Mouse (Mus musculus) embryonic facial prominence, embryonic 13.5 days (tissue): Measurements from ENCODE around the gene Ptpn12. TPM values are rescaled to one million over a fixed set of nuclear protein-coding genes. Genes with fewer than 3 reads are reported as not detected.

Experiments
- ATAC-seq: fragments of 200-750 bp; cut with Nextera tagmentation; 2 replicates; pipeline ENCODE4 v1.8.0; 2017; ENCODE audit warnings: low read depth; ENCODE audit not compliant: insufficient number of reproducible peaks, insufficient read depth, low FRiP score, low TSS enrichment
- H3K27ac ChIP-seq: fragments of 300-500 bp; sonication (generic); 2 replicates; pipeline ENCODE4 v1.5.1; 2015; ENCODE audit warnings: moderate library complexity, mild to moderate bottlenecking, inconsistent platforms
- H3K27me3 ChIP-seq: fragments of 300-500 bp; sonication (generic); 2 replicates; pipeline ENCODE4 v1.6.1; 2015; ENCODE audit warnings: mild to moderate bottlenecking, inconsistent platforms
- H3K36me3 ChIP-seq: fragments of 300-500 bp; sonication (generic); 2 replicates; pipeline ENCODE4 v1.6.1; 2015; ENCODE audit warnings: mild to moderate bottlenecking, inconsistent platforms
- H3K4me1 ChIP-seq: fragments of 300-500 bp; sonication (generic); 2 replicates; pipeline ENCODE4 v1.6.1; 2015; ENCODE audit warnings: inconsistent platforms
- H3K4me2 ChIP-seq: fragments of 300-500 bp; sonication (generic); 2 replicates; pipeline ENCODE4 v1.6.1; 2015; ENCODE audit warnings: moderate library complexity, mild to moderate bottlenecking, inconsistent platforms
- H3K4me3 ChIP-seq: fragments of 300-500 bp; sonication (generic); 2 replicates; pipeline ENCODE4 v1.5.1; 2015; ENCODE audit warnings: mild to moderate bottlenecking, inconsistent platforms
- H3K9ac ChIP-seq: fragments of 300-500 bp; sonication (generic); 2 replicates; pipeline ENCODE4 v1.6.1; 2015; ENCODE audit warnings: mild to moderate bottlenecking, inconsistent platforms
- H3K9me3 ChIP-seq: fragments of 300-500 bp; sonication (generic); 2 replicates; pipeline ENCODE4 v1.6.1; 2016; ENCODE audit warnings: inconsistent platforms
- WGBS: fragments of 180-500 bp; shearing (Covaris S2); methylation state at CpG from one replicate; pipeline ENCODE4 v1.1.7; 2015; ENCODE audit warnings: mixed read lengths; 5-methylcytosine and 5-hydroxymethylcytosine counted together
- polyA plus RNA-seq: library from polyadenylated mRNA; unstranded; fragments of >200 nt; fragmentation: Nextera tagmentation; extraction: Ambion mirVana; gene quantifications from 2 replicates; pipeline ENCODE4 v1.2.1, GENCODE M21; 2015

The Ptpn12 gene
- polyA plus RNA-seq, 1 experiment from 2014 or later, result 24.0 TPM

DNA sequence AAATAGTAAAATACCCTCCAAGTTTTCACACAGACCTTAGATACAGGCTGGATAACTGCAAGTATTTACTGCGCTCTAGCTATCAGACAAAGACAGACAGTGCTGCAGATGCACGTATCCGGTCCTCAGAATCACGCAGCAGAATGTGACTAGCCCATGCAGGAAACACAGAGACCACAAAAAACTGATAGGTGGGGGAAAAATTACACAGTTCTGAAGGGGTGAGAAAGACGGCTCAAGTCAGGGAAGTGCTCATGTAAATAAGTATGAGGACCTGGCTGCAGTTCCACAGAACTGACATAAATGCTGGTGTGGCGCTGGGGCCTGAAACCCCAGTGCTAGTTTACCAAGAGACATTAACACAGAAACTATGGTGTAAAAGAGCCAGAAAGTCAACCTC is 53.0 kb downstream of the Ptpn12 start:
- H3K4me3 ChIP-seq, result no peak overlapping the region
- WGBS, result 94% methylated on average over 6 of the region's 6 CpGs
- H3K4me2 ChIP-seq, result no peak overlapping the region
- H3K27me3 ChIP-seq, result no peaks in the 10 kb centered on the region
- peaks cover 7% of the 10 kb centered on the region for H3K9me3 ChIP-seq
- no peak for ATAC-seq
- H3K9ac ChIP-seq, result no peak overlapping the region
- H3K36me3 ChIP-seq, result peaks cover 66% of the 10 kb centered on the region
- no peak overlapping the region for H3K27ac ChIP-seq
- H3K4me1 ChIP-seq, result no peaks in the 10 kb centered on the region

DNA sequence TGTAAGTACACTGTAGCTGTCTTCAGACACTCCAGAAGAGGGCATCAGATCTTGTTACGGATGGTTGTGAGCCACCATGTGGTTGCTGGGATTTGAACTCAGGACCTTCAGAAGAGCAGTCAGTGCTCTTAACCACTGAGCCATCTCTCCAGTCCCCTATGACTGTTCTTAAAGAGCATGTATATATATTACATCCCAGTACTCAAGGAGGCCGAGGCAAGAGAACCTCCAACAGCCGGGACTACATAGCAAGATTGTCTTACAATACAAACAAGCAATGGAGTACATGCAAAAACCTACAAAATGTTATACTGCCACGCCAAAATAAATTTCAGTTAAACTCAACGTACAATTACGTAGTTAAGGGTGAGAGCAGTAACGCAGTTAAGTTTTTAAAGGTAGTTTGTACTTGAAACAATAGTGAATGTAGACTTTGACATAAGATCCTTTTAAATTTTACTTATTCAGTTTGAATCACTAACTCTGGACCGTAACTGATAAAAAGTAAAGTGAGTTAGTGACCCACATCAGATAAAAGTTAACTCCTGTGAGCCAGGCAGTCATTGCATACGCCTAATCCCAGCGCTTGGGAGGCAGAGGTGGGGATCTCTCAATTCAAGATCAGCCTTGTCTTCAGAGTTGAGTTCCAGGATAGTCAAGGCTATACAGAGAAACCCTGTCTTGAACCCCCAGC is 53.9 kb downstream of the Ptpn12 start:
- 90% methylated on average over 10 of the region's 10 CpGs for WGBS
- H3K27ac ChIP-seq, result no peak overlapping the region
- peaks cover 72% of the 10 kb centered on the region for H3K36me3 ChIP-seq
- H3K4me2 ChIP-seq, result no peak overlapping the region
- no peak for ATAC-seq
- H3K9me3 ChIP-seq, result peaks cover 7% of the 10 kb centered on the region
- H3K9ac ChIP-seq, result no peak overlapping the region
- H3K4me1 ChIP-seq, result no peaks in the 10 kb centered on the region
- H3K4me3 ChIP-seq, result no peak overlapping the region
- no peaks in the 10 kb centered on the region for H3K27me3 ChIP-seq

DNA sequence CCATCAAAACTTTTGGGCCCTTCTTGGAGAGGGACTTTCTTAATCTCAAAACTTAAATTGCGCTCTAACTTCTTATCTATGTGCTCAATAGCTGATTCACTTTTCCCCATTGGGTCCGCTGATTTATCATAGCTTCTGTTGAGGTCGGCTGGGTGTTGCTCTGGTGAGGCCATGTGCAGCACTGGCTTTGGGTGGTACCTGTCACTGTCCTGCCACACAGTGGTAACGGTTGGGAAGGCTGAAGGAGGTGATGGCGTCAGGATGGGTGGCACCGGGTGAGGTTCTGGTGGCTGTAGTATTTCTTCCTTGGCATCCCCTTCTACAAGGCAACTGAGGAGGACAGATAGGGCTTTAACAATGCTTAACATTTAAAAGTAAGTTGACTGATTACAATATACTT is 57.3 kb downstream of the Ptpn12 start:
- whole genome bisulfite sequencing, result 92% methylated on average over 6 of the region's 6 CpGs
- Histone ChIP-seq H3K27me3 (no peaks in the 10 kb centered on the region), H3K4me1 (no peaks in the 10 kb centered on the region), H3K36me3 (peaks cover 87% of the 10 kb centered on the region), H3K9me3 (peaks cover 7% of the 10 kb centered on the region), H3K9ac (no peak overlapping the region), H3K4me3 (no peak overlapping the region), H3K27ac (no peak overlapping the region), H3K4me2 (no peak overlapping the region)
- ATAC-seq, result no peak

DNA sequence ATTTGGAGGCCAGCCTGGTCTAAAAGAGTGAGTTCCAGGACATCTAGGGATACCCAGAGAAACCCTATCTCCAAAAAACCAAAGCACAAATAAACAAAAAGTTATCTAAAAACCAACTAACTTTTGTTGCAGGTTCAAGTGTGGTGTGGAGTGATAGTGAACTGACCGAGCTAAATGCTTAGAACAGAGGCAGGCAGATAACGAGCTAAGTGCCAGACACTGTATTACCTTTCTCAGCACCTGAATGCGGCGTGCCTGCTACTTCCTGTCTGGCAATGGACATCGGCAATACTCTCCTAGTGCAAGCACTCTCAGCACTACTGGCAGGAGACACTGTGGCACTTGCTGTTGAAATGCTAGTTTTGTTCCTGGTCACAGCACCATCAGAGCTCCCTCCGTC is 58.2 kb downstream of the Ptpn12 start:
- Histone ChIP-seq H3K27me3 (no peaks in the 10 kb centered on the region), H3K9ac (no peak overlapping the region), H3K9me3 (peaks cover 7% of the 10 kb centered on the region), H3K4me3 (no peak overlapping the region), H3K4me1 (no peaks in the 10 kb centered on the region), H3K27ac (no peak overlapping the region), H3K4me2 (no peak overlapping the region), H3K36me3 (peaks cover 79% of the 10 kb centered on the region)
- WGBS, result 91% methylated on average over 6 of the region's 6 CpGs
- no peak for ATAC-seq

DNA sequence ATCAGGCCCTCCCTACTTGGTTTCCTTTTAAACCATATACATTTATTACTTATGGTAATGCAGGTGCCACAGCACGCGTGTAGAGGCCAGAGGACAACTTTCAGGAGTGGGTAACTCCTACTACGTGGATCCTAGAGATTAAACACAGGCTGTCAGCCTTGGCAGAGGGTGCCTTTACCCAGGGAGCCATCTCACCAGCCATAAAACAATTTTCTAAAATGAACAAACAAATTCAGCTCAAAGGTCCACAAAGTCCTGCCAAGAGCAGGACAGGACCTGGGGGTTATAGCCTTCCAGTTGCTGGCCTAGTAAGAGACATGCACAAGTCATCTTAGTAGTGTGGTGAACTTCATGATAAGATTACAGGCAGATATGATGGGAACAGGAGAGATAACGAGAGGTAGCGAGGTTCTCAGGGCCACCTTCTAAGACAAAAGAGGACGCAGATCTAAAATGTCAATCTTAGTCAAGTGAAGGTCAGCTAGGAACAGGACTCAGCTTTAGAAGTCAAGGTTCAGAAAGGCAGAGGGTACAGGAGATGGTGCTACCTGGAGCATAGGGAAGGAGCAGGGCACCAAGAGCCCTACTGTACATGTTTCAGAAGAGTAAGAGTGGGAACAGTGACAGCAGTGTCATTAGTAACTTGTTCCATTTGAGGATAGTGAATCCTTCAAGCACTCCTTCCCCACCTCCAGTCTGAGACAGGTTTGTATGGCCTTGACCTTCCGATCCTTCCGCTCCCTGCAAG is 65.5 kb downstream of the Ptpn12 start:
- Histone ChIP-seq H3K27ac (no peak overlapping the region), H3K27me3 (no peaks in the 10 kb centered on the region), H3K4me2 (no peak overlapping the region), H3K9me3 (no peaks in the 10 kb centered on the region), H3K4me1 (no peaks in the 10 kb centered on the region), H3K36me3 (peaks cover 66% of the 10 kb centered on the region), H3K4me3 (no peak overlapping the region), H3K9ac (no peak overlapping the region)
- 96% methylated on average over 8 of the region's 8 CpGs for WGBS
- ATAC-seq, result no peak

DNA sequence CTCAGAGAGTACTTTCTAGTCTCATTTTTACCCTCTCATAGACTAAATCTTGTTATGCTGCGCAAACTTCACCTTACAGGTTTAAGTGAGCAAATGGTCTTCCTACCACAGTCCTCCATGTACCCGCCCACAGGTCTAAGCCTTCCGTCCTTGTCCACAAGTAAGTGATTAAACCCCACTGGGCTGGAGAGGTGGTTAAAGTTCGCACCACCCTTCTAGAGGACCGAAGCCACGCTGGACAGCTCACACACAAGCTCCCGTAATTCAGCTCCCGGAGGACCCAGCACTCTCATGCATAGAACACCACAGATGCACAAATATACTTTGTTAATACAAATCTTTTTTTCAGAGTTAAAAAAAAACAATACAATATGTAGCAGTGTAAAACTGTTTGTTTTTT is 69.4 kb downstream of the Ptpn12 start:
- H3K4me3 ChIP-seq, result no peak overlapping the region
- peaks cover 50% of the 10 kb centered on the region for H3K36me3 ChIP-seq
- no peak overlapping the region for H3K4me2 ChIP-seq
- WGBS, result 94% methylated on average over 8 of the region's 8 CpGs
- H3K27ac ChIP-seq, result no peak overlapping the region
- no peak for ATAC-seq
- no peaks in the 10 kb centered on the region for H3K27me3 ChIP-seq
- H3K9me3 ChIP-seq, result no peaks in the 10 kb centered on the region
- no peaks in the 10 kb centered on the region for H3K4me1 ChIP-seq
- no peak overlapping the region for H3K9ac ChIP-seq

DNA sequence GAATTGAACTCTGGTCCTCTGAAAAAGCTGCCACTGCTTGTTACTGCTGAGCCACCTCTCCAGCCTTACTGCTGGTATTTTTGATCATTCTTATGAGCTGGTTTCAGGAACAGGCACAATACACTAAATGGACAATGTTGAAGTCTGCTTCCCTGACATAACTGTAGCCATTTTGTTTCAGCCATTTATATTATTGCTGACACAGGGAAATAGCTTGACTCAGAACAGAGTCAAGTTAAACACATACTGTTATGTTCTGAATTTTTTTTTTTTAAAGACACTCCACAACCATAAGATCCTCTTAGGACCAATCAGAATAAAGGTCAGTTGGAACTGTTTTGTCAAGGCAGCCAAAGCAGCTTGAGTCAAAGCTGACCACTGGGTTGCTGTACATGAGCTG is 72.2 kb downstream of the Ptpn12 start:
- Histone ChIP-seq H3K4me3 (no peak overlapping the region), H3K27ac (no peak overlapping the region), H3K36me3 (peaks cover 28% of the 10 kb centered on the region), H3K4me2 (no peak overlapping the region), H3K9me3 (no peaks in the 10 kb centered on the region), H3K9ac (no peak overlapping the region), H3K4me1 (no peaks in the 10 kb centered on the region), H3K27me3 (no peaks in the 10 kb centered on the region)
- ATAC-seq, result no peak

DNA sequence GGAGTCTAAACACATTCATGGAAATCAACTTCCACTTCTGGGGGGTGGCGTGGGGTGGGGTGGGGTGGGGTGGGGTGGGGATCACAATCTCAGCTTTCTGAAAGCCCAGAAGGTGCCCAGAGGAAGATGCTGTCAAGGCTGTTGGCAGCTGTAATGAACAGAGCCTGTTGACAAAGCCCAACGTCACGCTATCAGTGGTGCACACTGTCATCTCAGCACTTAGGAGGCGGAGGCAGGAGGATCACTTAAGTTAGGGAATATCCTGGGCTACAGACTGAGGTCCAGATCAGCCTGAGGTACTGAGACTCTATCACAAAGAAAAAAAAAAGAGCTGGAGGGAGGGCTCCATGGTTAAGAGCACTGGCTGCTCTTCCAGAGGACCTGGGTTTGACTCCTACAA is 81.0 kb downstream of the Ptpn12 start:
- Histone ChIP-seq H3K4me3 (no peak overlapping the region), H3K27ac (no peak overlapping the region), H3K9me3 (no peaks in the 10 kb centered on the region), H3K9ac (no peak overlapping the region), H3K27me3 (no peaks in the 10 kb centered on the region), H3K36me3 (no peaks in the 10 kb centered on the region), H3K4me1 (no peaks in the 10 kb centered on the region), H3K4me2 (no peak overlapping the region)
- no peak for ATAC-seq
- WGBS, result 78% methylated on average over 4 of the region's 4 CpGs

DNA sequence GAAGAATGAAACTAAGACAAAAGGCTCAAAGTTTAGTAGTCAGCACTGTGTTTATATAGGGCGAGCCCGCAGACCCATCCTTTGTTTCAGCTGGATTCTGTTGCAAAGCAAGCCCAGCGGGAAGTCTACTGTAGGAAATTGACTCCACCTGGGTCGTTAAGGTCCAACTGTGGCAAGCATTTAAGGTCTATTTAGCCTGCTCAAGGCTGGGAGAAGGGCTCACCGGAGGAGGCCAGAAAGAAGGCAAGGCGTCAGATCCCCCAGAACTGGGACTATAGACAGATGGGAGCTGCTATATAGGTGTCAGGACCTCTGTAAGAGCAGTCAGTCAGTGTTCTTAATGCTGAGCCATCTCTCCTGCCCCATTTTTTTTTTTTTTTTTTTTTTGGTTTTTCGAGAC is 81.7 kb downstream of the Ptpn12 start:
- Histone ChIP-seq H3K27me3 (no peaks in the 10 kb centered on the region), H3K27ac (no peak overlapping the region), H3K4me3 (no peak overlapping the region), H3K36me3 (no peaks in the 10 kb centered on the region), H3K4me2 (no peak overlapping the region), H3K4me1 (no peaks in the 10 kb centered on the region), H3K9me3 (no peaks in the 10 kb centered on the region), H3K9ac (no peak overlapping the region)
- WGBS, result 20% methylated on average over 7 of the region's 7 CpGs
- no peak for ATAC-seq

DNA sequence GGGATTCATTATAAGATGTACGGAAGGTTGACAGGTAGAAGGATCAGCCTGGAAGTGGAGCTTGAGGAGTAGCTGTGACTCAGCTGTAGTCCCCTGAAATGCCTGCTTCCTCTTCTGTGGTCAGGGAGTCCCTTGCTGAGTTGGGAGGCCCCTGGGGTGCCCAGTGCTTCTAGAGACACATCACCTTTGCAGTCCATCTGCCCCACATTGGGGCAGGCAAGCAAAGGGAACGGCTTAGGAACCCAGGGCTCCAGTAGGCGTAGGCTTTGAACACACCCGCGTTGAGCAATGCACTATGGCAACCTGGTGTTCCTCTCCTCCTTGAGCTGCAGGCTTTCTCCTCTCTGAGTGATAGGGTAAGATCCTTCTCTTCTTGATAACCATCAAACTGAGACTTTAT is 82.6 kb downstream of the Ptpn12 start:
- no peaks in the 10 kb centered on the region for H3K9me3 ChIP-seq
- H3K9ac ChIP-seq, result no peak overlapping the region
- 60% methylated on average over 5 of the region's 5 CpGs for WGBS
- peaks cover under 1% of the 10 kb centered on the region for H3K4me1 ChIP-seq
- ATAC-seq, result no peak
- no peak overlapping the region for H3K4me2 ChIP-seq
- no peak overlapping the region for H3K27ac ChIP-seq
- H3K27me3 ChIP-seq, result no peaks in the 10 kb centered on the region
- H3K36me3 ChIP-seq, result no peaks in the 10 kb centered on the region
- no peak overlapping the region for H3K4me3 ChIP-seq

DNA sequence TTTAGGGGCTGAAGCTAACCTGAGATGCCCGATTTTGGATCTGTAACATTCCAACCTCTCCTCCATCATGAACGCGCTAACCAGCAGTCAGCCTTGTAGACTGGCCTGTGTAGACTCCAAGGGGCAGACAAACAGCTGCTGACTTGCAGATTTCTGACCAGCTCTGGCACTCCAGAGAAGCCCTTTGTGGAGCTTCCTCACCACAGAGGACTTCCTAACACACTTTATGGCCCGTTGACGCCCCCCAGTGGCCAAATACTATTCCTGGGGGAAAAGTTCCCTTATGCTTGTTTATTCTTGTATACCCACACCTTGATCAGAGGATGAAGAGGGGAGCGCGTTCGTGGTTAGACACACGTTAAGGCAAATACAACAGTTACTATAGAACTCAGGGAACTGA is 86.7 kb downstream of the Ptpn12 start:
- Histone ChIP-seq H3K9me3 (no peaks in the 10 kb centered on the region), H3K27ac (no peak overlapping the region), H3K4me1 (peaks cover 4% of the 10 kb centered on the region), H3K4me2 (no peak overlapping the region), H3K4me3 (no peak overlapping the region), H3K27me3 (no peaks in the 10 kb centered on the region), H3K36me3 (no peaks in the 10 kb centered on the region), H3K9ac (no peak overlapping the region)
- 64% methylated on average over 9 of the region's 9 CpGs for WGBS
- ATAC-seq, result no peak

DNA sequence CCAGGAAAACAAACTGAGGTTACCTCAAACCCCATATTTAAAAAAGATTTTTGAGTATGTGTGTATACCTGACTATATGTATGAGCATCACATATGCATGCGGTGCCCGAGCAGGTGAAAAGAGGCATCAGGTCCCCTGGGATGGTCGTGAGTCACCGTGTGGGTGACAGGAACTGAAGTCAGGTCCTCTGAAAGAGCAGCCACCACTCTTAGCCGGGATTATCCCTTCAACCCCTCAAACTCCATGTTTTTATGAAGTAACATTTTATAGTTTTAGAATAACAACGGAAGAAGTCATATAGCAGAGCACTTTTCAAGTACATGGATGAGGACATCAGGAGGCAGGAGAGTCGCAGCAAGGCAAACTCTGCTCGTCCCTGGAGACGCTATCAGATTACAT is 87.2 kb downstream of the Ptpn12 start:
- no peak overlapping the region for H3K4me2 ChIP-seq
- no peak overlapping the region for H3K4me3 ChIP-seq
- H3K9ac ChIP-seq, result no peak overlapping the region
- H3K36me3 ChIP-seq, result no peaks in the 10 kb centered on the region
- no peaks in the 10 kb centered on the region for H3K27me3 ChIP-seq
- H3K4me1 ChIP-seq, result peaks cover 4% of the 10 kb centered on the region
- 64% methylated on average over 9 of the region's 9 CpGs for WGBS
- ATAC-seq, result no peak
- H3K9me3 ChIP-seq, result no peaks in the 10 kb centered on the region
- no peak overlapping the region for H3K27ac ChIP-seq
